Mouse (Mus musculus) urinary bladder, postnatal 10 days (tissue): Measurements from ENCODE around the gene Hist1h2ak.
"Not testable (repeated sequence)": the region's sequence is repeated elsewhere in the genome, so short reads cannot be mapped to it uniquely, and the experiment has no call there.

ENCODE experiments used
- DNase-seq: peaks from one replicate; pipeline ENCODE4 v3.0.0; 2022; ENCODE audit warnings: low spot score

Hist1h2ak gene

GRCm38 (mm10) chr13:21753524-21754285, at the start of gene Hist1h2ak, which contains the start of gene Hist1h2bn:
Gene Hist1h2ak (minus strand): TSS chr13:21753827.
Gene Hist1h2bn (plus strand): TSS chr13:21754123.
- not testable (repeated sequence) for DNase-seq

GRCm38 (mm10) chr13:21803058-21803457, 49.4 kb upstream of the Hist1h2ak start:
- DNase-seq = not testable (repeated sequence)

- not testable (repeated sequence) for DNase-seq
These were observed 43.5 kb upstream of the Hist1h2ak start for GRCm38 (mm10) chr13:21797163-21797562.

GRCm38 (mm10) chr13:21795584-21795983, 42.0 kb upstream of the Hist1h2ak start:
- no peak for DNase-seq

- DNase-seq = no peak
These were observed 37.1 kb upstream of the Hist1h2ak start for GRCm38 (mm10) chr13:21790601-21791283.

- no peak for DNase-seq
These were observed 36.3 kb upstream of the Hist1h2ak start for GRCm38 (mm10) chr13:21789925-21790324.

- DNase-seq = no peak
These were observed 34.4 kb upstream of the Hist1h2ak start for GRCm38 (mm10) chr13:21787760-21788593.

GRCm38 (mm10) chr13:21786899-21787629, 33.4 kb upstream of the Hist1h2ak start, which contains the start of the genes Hist1h2an and Hist1h2bp:
Gene Hist1h2an (minus strand): TSS chr13:21787218.
Gene Hist1h2bp (plus strand): TSS chr13:21787461.
- peak; percentile 27 for DNase-seq

- no peak for DNase-seq
These were observed 32.7 kb upstream of the Hist1h2ak start for GRCm38 (mm10) chr13:21786189-21786898.

- DNase-seq = no peak
These were observed 30.7 kb upstream of the Hist1h2ak start for GRCm38 (mm10) chr13:21784311-21784710.

- DNase-seq = no peak
These were observed 30.1 kb upstream of the Hist1h2ak start for GRCm38 (mm10) chr13:21783734-21784161.

- DNase-seq = no peak
These were observed 29.6 kb upstream of the Hist1h2ak start, which contains the start of gene Hist1h3i for GRCm38 (mm10) chr13:21783255-21783617. Gene Hist1h3i (minus strand): TSS chr13:21783370.

- DNase-seq = not testable (repeated sequence)
These were observed 29.0 kb upstream of the Hist1h2ak start for GRCm38 (mm10) chr13:21782361-21783254.

- DNase-seq = no peak
These were observed 28.0 kb upstream of the Hist1h2ak start for GRCm38 (mm10) chr13:21781639-21782038.

GRCm38 (mm10) chr13:21781021-21781555, 27.5 kb upstream of the Hist1h2ak start:
- no peak for DNase-seq

GRCm38 (mm10) chr13:21779767-21780731, 26.4 kb upstream of the Hist1h2ak start, which contains the start of gene Hist1h1b:
Gene Hist1h1b (minus strand): TSS chr13:21780625.
- peak; percentile 9 for DNase-seq

- DNase-seq = peak; percentile 13
These were observed 25.5 kb upstream of the Hist1h2ak start for GRCm38 (mm10) chr13:21778814-21779766.
